Mouse (Mus musculus) liver, adult 2 months (tissue): ENCODE measurements at regions not wholly inside any gene's neighbourhood (a gene's known extent, or its start where the extent isn't known, plus 50 kb on each side); places are given as distances from the start of the nearest gene placed in this dataset.

Experiments
- DNase-seq: peaks from one replicate; pipeline ENCODE4 v3.0.0-alpha.2; 2011; ENCODE audit warnings: low read depth, low spot score; ENCODE audit errors: extremely low read depth
- H3K27ac ChIP-seq: fragments of 200-500 bp; replicated peaks from 2 replicates; pipeline ENCODE4 v1.5.1; 2012; ENCODE audit warnings: low read depth, mild to moderate bottlenecking, control low read depth, inconsistent platforms, low read length; ENCODE audit not compliant: insufficient read depth
- H3K27me3 ChIP-seq: fragments of 200-500 bp; 2 replicates; pipeline ENCODE4 v1.6.1; 2012; ENCODE audit warnings: mild to moderate bottlenecking, moderate library complexity, low read length, inconsistent platforms; ENCODE audit not compliant: control insufficient read depth, insufficient read depth
- H3K36me3 ChIP-seq: fragments of 200-500 bp; 2 replicates; pipeline ENCODE4 v1.6.1; 2012; ENCODE audit warnings: low read length, inconsistent platforms; ENCODE audit not compliant: control insufficient read depth, insufficient read depth
- H3K4me1 ChIP-seq: fragments of 200-500 bp; 2 replicates; pipeline ENCODE4 v1.6.1; 2011; ENCODE audit warnings: low read length; ENCODE audit not compliant: control insufficient read depth, insufficient read depth
- H3K4me3 ChIP-seq: fragments of 200-500 bp; 2 replicates; pipeline ENCODE4 v1.5.1; 2011; ENCODE audit warnings: low read depth, mild to moderate bottlenecking, control low read depth, low read length, moderate library complexity; ENCODE audit not compliant: insufficient read depth
- H3K79me2 ChIP-seq: fragments of 200-500 bp; 2 replicates; pipeline ENCODE4 v1.6.1; 2012; ENCODE audit warnings: inconsistent platforms, mild to moderate bottlenecking, low read length, moderate library complexity; ENCODE audit not compliant: control insufficient read depth, insufficient read depth
- H3K9ac ChIP-seq: fragments of 200-500 bp; 2 replicates; pipeline ENCODE4 v1.6.1; 2012; ENCODE audit warnings: low read depth, mild to moderate bottlenecking, control low read depth, inconsistent platforms, low read length
- CTCF ChIP-seq: fragments of 200-500 bp; IDR thresholded peaks from 2 replicates; pipeline ENCODE4 v1.5.1; 2011; ENCODE audit warnings: low read depth, low read length, control low read depth
- POLR2A ChIP-seq: fragments of 200-500 bp; IDR thresholded peaks from 2 replicates; pipeline ENCODE4 v1.6.1; 2011; ENCODE audit warnings: low read length, control low read depth; ENCODE audit not compliant: insufficient read depth; ENCODE audit errors: extremely low read depth
- WGBS: fragments of 180-500 bp; shearing (Covaris S2); methylation state at CpG from one replicate; pipeline ENCODE4 v1.1.7; 2018; 5-methylcytosine and 5-hydroxymethylcytosine counted together

DNA sequence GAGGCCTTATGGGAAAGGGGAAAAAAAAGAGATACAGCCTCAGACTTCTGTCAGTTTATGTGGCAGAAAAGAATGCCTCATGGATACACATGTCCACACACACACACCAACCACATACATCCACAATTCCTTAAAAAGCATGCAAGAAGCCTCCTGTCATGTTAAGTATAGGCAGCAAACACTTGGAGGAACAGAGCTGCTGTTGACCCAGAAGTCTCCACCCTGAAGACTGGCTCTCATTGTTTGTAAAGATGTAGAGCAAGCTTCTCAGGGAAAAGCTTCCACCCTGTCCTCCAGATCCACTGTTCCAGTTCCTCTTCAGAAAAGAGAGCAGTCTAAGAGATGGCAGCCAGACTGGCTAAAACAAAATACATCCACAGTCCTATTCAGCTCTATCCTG, 61.3 kb upstream of the Pgr start:
- DNase-seq: no peak
- no peaks in the 10 kb centered on the region for H3K27me3 ChIP-seq
- H3K27ac ChIP-seq: no peak overlapping the region
- no peak overlapping the region for H3K4me3 ChIP-seq
- no peaks in the 10 kb centered on the region for H3K36me3 ChIP-seq
- no peaks in the 10 kb centered on the region for H3K79me2 ChIP-seq
- no peak for TF ChIP-seq CTCF
- TF ChIP-seq POLR2A: no peak
- H3K4me1 ChIP-seq: no peaks in the 10 kb centered on the region
- no peak overlapping the region for H3K9ac ChIP-seq

DNA sequence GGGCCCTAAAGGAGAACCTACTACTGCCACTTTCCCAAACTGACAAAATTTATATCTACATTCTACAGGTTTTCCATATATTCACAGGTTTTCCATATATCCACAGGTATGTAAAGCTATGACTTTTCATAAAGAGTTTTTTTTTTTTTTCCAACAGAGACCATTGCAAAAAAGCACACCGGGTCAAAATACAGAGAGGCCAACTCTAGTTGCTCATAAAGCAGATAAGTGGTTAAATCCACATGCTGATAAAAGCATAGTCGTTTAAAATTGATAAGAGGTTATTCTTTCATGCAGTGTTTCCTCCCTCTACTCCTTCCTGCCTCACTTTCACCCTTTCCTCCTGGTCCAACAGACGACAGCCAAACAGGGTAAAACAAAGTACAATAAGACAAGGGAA, 60.7 kb upstream of the Pgr start:
- no peak overlapping the region for H3K4me3 ChIP-seq
- no peak overlapping the region for H3K9ac ChIP-seq
- no peaks in the 10 kb centered on the region for H3K36me3 ChIP-seq
- WGBS: 61% methylated on average over 3 of the region's 3 CpGs
- TF ChIP-seq CTCF: no peak
- TF ChIP-seq POLR2A: no peak
- no peaks in the 10 kb centered on the region for H3K4me1 ChIP-seq
- H3K27me3 ChIP-seq: no peaks in the 10 kb centered on the region
- no peaks in the 10 kb centered on the region for H3K79me2 ChIP-seq
- no peak overlapping the region for H3K27ac ChIP-seq
- no peak for DNase-seq
